Mouse (Mus musculus): ENCODE measurements around the gene Best3.

Best3 gene

GRCm38 (mm10) chr10:116986264-116987082, at the start of gene Best3:
Gene Best3, plus strand, starts transcription at chr10:116986314.
- in situ Hi-C loops (cut with MboI; ENCODE audit: unreplicated experiment in 2 of 2): no loop called here

GRCm38 (mm10) chr10:116943025-116943424, 43.1 kb upstream of the Best3 start:
- in situ Hi-C loops (cut with MboI; ENCODE audit: unreplicated experiment in 2 of 2): loop anchor here (5.0 to 25.0 kb wide), 5 partner anchors 89 to 769 kb away; partner anchors contain the start of genes Lrrc10 (in 1 of the 2) and Mdm2 (in 1 of the 2)

DNA sequence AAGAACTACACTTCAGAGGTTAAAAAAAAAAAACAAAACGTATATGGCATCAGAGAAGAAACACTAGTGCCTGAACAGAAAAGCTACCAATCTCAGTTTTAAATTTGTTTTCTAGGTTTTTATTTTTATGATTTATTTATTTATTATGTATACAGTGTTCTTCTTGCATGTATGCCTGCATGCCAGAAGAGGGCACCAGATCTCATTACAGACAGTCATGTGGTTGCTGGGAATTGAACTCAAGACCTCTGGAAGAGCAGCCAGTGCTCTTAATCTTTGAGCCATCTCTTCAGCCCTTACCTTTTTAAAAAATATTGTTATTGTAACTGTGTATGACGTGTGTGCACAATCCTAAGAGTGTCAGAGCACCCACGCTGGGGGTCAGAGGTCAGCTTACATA, 42.0 kb upstream of the Best3 start:
- in situ Hi-C loops (cut with MboI; ENCODE audit: unreplicated experiment in 2 of 2): loop anchor here (5.0 to 25.0 kb wide), 5 partner anchors 88 to 768 kb away; partner anchors contain the start of genes Lrrc10 (in 1 of the 2) and Mdm2 (in 1 of the 2)

GRCm38 (mm10) chr10:116944940-116945339, 41.2 kb upstream of the Best3 start:
- in situ Hi-C loops (cut with MboI; ENCODE audit: unreplicated experiment in 2 of 2): loop anchor here (5.0 to 25.0 kb wide), 6 partner anchors 87 to 767 kb away; partner anchors contain the start of genes Lrrc10 (in 1 of the 2) and Mdm2 (in 1 of the 2)

- in situ Hi-C loops (cut with MboI; ENCODE audit: unreplicated experiment in 2 of 2): loop anchor here (5.0 to 25.0 kb wide), 5 partner anchors 89 to 764 kb away; partner anchors contain the start of genes Lrrc10 (in 1 of the 2) and Mdm2 (in 1 of the 2)
Measured at GRCm38 (mm10) chr10:116948414-116948813, 37.7 kb upstream of the Best3 start.

DNA sequence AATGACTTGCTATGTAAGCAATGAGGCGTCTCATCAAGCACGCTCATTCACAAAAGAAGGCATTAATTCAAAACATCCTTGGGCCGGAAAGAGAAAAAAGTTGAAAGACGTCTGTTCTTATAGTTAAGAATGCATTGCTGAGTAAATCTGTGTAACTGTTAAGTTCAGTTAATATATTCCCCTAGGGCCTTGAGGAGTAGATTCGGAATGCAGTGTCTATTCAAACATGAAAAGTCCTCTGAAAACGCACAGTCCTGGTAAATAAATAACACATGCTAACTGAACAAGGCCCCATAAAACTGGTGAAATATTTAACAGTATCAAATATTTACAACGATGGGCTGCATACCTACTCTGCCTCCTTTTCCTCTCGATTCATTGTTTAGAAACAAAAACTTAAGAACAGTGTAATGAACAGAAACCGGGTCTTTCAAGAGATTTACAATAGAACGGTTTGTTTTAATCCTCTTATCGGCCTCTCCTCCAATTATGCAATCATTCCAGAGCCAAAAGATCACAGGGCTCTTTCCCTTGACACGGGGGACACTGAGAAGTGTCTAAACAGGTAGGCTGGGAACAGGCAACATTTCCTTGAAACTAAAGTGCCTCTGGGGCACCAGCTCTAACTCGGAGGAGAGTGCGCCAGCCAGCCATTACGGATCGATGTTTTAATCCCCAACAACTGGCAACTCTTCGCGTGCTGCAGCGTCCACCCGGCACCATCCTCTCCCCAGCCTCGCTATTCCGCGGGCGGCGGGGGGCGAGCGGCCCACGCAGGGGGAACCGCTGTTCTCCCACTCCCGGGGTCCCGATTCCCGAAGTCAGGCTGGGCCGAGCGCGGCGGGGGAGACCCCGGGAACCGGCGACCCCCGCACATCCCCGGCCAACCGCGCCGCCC, 36.8 kb upstream of the Best3 start:
- in situ Hi-C loops (cut with MboI; ENCODE audit: unreplicated experiment in 2 of 2): loop anchor here (5.0 to 25.0 kb wide), 5 partner anchors 88 to 763 kb away; partner anchors contain the start of genes Lrrc10 (in 1 of the 2) and Mdm2 (in 1 of the 2)

GRCm38 (mm10) chr10:116950009-116950769, 35.9 kb upstream of the Best3 start, which contains the start of gene Rab3ip:
Gene Rab3ip, minus strand, starts transcription at chr10:116950769.
- in situ Hi-C loops (cut with MboI; ENCODE audit: unreplicated experiment in 2 of 2): no loop called here

- in situ Hi-C loops (cut with MboI; ENCODE audit: unreplicated experiment in 2 of 2): no loop called here
Measured at GRCm38 (mm10) chr10:116950886-116951285, 35.2 kb upstream of the Best3 start.

GRCm38 (mm10) chr10:116955191-116955590, 30.9 kb upstream of the Best3 start:
- in situ Hi-C loops (cut with MboI; ENCODE audit: unreplicated experiment in 2 of 2): no loop called here

- in situ Hi-C loops (cut with MboI; ENCODE audit: unreplicated experiment in 2 of 2): no loop called here
Measured at GRCm38 (mm10) chr10:116956483-116957158, 29.5 kb upstream of the Best3 start.

- in situ Hi-C loops (cut with MboI; ENCODE audit: unreplicated experiment in 2 of 2): no loop called here
Measured at GRCm38 (mm10) chr10:116957867-116958551, 28.1 kb upstream of the Best3 start.

DNA sequence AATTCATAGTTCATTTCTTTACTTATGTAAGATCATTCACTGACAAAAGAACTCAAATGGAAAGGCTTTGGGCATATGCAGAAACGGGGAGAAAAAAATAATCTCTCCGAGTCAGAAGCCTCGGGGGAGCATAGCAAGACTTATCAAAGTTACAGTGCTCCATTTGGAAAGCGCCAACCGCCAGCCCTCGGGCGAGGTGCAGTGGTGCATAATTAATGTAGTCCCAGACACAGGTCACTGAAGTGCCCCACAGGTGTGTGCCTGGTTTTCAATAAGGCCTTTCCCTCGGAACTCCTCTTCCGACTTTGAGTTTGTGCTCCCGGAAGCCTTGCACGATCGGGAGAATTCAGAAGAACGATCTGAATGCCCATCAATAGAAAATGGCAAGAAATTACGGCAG, 24.0 kb upstream of the Best3 start:
- in situ Hi-C loops (cut with MboI; ENCODE audit: unreplicated experiment in 2 of 2): no loop called here

DNA sequence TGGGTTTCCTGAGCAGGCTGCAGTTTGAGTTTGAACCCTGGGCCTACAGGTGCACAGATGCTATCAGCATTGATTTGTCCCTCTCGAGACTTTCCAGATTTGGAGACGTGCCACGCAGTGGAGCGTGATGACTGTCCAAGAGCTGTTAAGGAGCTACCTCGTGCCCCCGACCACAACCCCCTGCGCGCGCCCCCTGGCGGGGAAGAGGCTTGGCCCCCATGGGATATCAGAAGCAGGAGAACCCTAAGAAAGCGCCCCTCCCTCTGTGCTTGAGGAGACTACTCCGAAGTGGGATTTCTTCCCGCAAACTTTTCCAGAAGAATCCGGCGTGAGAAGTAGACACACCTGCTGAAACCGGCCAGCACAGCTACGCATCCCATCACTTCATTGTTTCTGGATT, 23.3 kb upstream of the Best3 start:
- in situ Hi-C loops (cut with MboI; ENCODE audit: unreplicated experiment in 2 of 2): no loop called here

DNA sequence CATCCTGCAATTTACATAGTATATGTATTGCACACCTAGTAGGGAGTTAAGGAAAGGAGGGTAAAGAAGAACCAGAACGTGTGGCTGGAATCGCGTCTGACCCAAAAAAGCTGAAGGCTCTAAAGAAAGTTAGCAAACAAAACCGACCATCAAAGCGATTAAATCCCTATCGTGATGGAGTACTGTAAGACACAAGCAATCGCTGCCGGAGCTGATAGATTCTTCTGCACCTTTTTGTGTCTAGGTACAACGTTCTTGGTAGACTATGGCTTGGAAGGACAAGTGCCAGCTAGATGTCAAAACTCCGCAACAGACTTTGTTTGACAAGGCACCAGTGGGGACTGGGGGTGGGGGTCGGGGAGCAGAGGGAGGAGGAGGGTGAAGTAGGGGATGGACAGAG, 22.0 kb upstream of the Best3 start:
- in situ Hi-C loops (cut with MboI; ENCODE audit: unreplicated experiment in 2 of 2): no loop called here

- in situ Hi-C loops (cut with MboI; ENCODE audit: unreplicated experiment in 2 of 2): no loop called here
Measured at GRCm38 (mm10) chr10:116964571-116964970, 21.5 kb upstream of the Best3 start.

GRCm38 (mm10) chr10:116965297-116965696, 20.8 kb upstream of the Best3 start:
- in situ Hi-C loops (cut with MboI; ENCODE audit: unreplicated experiment in 2 of 2): no loop called here

DNA sequence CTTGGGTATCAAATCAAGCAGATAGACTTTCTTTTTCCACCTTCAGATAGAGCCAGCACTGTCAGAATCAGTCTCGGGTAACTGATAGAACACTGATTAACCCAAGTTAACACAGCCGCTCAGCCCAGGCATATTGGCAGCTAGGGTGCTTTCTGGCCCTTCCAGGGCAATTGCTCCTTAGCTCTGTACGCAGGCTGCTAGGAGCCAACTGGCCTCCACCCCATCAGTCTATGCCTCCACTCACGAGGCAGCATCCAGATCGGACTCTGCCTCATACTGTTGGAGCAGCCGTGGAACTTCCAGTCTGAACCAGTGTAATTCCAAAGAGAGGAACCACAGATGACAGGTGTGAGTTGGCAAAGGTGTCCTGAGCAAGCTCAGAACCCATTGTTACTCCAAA, 20.0 kb upstream of the Best3 start:
- in situ Hi-C loops (cut with MboI; ENCODE audit: unreplicated experiment in 2 of 2): no loop called here

DNA sequence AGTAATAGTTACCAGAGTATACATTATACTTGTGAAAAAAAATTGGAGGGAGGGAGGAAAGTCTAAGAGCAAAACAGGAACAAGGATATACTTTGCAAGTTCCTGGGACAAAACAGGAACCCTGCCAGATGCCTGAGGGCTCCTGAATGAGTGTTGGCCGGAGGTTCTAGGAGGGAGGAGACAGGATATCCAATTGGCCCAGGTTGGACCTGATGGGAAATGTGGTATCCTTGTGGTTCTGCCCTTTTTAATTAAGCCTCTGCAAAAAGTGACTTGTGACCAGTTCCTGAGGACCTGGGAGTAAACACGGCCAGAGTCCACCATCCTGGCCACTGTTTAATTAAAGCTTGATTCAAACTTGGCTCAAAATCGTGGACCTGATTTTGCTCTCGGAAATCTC, 17.4 kb upstream of the Best3 start:
- in situ Hi-C loops (cut with MboI; ENCODE audit: unreplicated experiment in 2 of 2): no loop called here

- in situ Hi-C loops (cut with MboI; ENCODE audit: unreplicated experiment in 2 of 2): no loop called here
Measured at GRCm38 (mm10) chr10:116972509-116972908, 13.6 kb upstream of the Best3 start, which contains the start of gene Gm10271. Gene Gm10271, minus strand, starts transcription at chr10:116972609.
